Mouse (Mus musculus): Measurements from ENCODE around the gene Clec3a. TPM values are rescaled to one million over a fixed set of nuclear protein-coding genes. Genes with fewer than 3 reads are reported as not detected.

Gene Clec3a
- polyA plus RNA-seq, 1 experiment from 2014 or later, result not detected

DNA sequence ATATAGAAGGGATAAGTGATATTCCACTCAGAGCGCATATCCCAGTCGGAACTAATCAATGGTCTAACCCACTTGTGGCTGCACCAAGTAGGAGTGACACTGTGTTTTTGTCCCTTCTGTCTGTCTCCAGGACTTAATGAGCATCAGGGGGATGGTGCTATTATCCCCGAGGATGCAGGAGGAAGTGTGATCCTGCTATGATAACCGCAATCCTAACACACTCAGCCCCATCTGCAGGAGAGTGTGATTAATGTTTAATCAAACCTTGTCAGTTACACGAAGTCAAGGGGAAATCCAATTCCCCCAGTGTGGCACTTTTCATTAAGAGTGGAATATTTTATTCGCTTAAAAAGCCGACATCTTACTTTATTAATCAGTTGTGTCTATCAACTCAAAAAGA is 16.2 kb upstream of the Clec3a start:
- Histone ChIP-seq H3K9ac (ENCODE audit: low read depth, low read length) (no peak overlapping the region), H3K27me3 (ENCODE audit: control insufficient read depth, insufficient read depth, low read length) (no peaks in the 10 kb centered on the region), H3K36me3 (ENCODE audit: control insufficient read depth, insufficient read depth, low read length) (no peaks in the 10 kb centered on the region), H3K4me3 (ENCODE audit: low read depth, low read length) (no peak overlapping the region), H3K27ac (ENCODE audit: low read depth, low read length) (no peak overlapping the region), H3K4me1 (ENCODE audit: control insufficient read depth, insufficient read depth, low read length) (no peaks in the 10 kb centered on the region), H3K4me2 (no peak overlapping the region), H3K9me3 (replicated peaks; ENCODE audit: control insufficient read depth, low read length) (no peaks in the 10 kb centered on the region)
- no peak for ATAC-seq (replicated peaks; ENCODE audit: insufficient number of reproducible peaks, low FRiP score, low TSS enrichment)
- 66% methylated on average over 7 of the region's 7 CpGs for WGBS (ENCODE audit: insufficient replicate concordance)

DNA sequence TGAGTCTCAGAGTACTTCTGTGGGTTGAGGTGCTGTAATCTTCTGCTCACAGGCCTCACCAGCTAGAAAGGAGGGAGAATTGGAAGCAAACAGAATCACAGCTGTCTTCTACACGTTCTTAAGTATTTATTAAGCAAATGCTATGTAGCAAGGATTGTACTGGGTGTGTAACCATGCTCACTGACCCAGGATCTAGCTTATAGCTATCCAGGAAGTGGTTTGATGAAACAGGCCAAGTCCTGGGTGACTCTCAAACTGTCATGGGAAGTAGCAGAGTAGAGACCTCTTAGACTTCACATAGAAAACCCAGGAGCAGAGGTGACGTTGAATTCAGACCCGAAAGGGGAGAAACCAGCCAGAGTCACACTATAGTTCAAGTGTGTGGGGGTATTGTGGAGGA is 6.5 kb upstream of the Clec3a start:
- no peaks in the 10 kb centered on the region for H3K4me1 ChIP-seq (ENCODE audit: control insufficient read depth, insufficient read depth, low read length)
- H3K9ac ChIP-seq (ENCODE audit: low read depth, low read length), result no peak overlapping the region
- H3K27me3 ChIP-seq (ENCODE audit: control insufficient read depth, insufficient read depth, low read length), result no peaks in the 10 kb centered on the region
- no peaks in the 10 kb centered on the region for H3K36me3 ChIP-seq (ENCODE audit: control insufficient read depth, insufficient read depth, low read length)
- H3K4me3 ChIP-seq (ENCODE audit: low read depth, low read length), result no peak overlapping the region
- H3K9me3 ChIP-seq (replicated peaks; ENCODE audit: control insufficient read depth, low read length), result no peaks in the 10 kb centered on the region
- no peak overlapping the region for H3K27ac ChIP-seq (ENCODE audit: low read depth, low read length)
- no peak overlapping the region for H3K4me2 ChIP-seq
- 76% methylated on average over 3 of the region's 3 CpGs for WGBS (ENCODE audit: insufficient replicate concordance)
- ATAC-seq (replicated peaks; ENCODE audit: insufficient number of reproducible peaks, low FRiP score, low TSS enrichment), result no peak

DNA sequence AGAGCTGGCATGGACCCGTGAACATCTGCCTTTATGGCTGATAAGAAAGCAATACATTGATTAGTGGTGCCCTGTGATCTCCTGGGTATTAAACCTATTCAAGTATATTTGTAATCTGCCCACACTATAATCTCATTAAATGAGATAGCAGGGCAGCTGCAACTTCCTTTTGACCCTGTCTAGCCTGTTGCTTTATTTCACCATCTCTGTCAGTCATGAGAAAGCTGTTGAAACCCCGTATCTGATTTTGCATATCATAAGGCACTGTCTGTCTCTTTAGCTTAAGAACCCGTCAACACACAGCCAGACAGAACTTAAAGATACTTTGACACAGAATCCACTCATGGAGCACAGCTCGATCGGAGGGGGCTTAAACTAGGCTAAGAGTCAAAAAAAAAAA is 600 bp downstream of the Clec3a start:
- H3K27ac ChIP-seq (ENCODE audit: low read depth, low read length), result no peak overlapping the region
- no peak for ATAC-seq (replicated peaks; ENCODE audit: insufficient number of reproducible peaks, low FRiP score, low TSS enrichment)
- no peak overlapping the region for H3K4me2 ChIP-seq
- H3K27me3 ChIP-seq (ENCODE audit: control insufficient read depth, insufficient read depth, low read length), result no peaks in the 10 kb centered on the region
- no peak overlapping the region for H3K9ac ChIP-seq (ENCODE audit: low read depth, low read length)
- WGBS (ENCODE audit: insufficient replicate concordance), result 53% methylated on average over 5 of the region's 5 CpGs
- no peaks in the 10 kb centered on the region for H3K4me1 ChIP-seq (ENCODE audit: control insufficient read depth, insufficient read depth, low read length)
- H3K4me3 ChIP-seq (ENCODE audit: low read depth, low read length), result no peak overlapping the region
- no peaks in the 10 kb centered on the region for H3K9me3 ChIP-seq (replicated peaks; ENCODE audit: control insufficient read depth, low read length)
- no peaks in the 10 kb centered on the region for H3K36me3 ChIP-seq (ENCODE audit: control insufficient read depth, insufficient read depth, low read length)

DNA sequence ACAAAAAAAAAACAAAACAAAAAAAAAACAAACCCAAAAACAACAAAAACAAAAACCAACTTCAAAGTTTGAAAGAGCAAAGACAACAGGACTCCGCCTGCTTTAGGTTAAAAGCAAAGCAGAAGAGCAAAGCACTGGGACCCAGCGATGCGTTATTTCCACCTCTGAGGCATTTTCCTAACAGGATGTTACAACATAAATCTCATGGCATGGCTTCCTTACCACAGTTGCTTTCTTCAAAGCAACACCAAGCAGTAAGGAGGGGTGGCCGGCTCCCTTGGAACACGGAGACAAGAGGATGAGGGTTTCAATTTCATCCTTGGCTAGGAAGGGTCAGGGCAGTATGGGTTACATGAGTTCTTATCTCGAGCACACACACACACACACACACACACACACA is 1.0 kb downstream of the Clec3a start:
- H3K27me3 ChIP-seq (ENCODE audit: control insufficient read depth, insufficient read depth, low read length), result no peaks in the 10 kb centered on the region
- ATAC-seq (replicated peaks; ENCODE audit: insufficient number of reproducible peaks, low FRiP score, low TSS enrichment), result no peak
- no peaks in the 10 kb centered on the region for H3K9me3 ChIP-seq (replicated peaks; ENCODE audit: control insufficient read depth, low read length)
- no peak overlapping the region for H3K4me2 ChIP-seq
- 73% methylated on average over 6 of the region's 6 CpGs for whole genome bisulfite sequencing (ENCODE audit: insufficient replicate concordance)
- no peak overlapping the region for H3K9ac ChIP-seq (ENCODE audit: low read depth, low read length)
- H3K4me3 ChIP-seq (ENCODE audit: low read depth, low read length), result no peak overlapping the region
- no peaks in the 10 kb centered on the region for H3K4me1 ChIP-seq (ENCODE audit: control insufficient read depth, insufficient read depth, low read length)
- no peak overlapping the region for H3K27ac ChIP-seq (ENCODE audit: low read depth, low read length)
- H3K36me3 ChIP-seq (ENCODE audit: control insufficient read depth, insufficient read depth, low read length), result no peaks in the 10 kb centered on the region

DNA sequence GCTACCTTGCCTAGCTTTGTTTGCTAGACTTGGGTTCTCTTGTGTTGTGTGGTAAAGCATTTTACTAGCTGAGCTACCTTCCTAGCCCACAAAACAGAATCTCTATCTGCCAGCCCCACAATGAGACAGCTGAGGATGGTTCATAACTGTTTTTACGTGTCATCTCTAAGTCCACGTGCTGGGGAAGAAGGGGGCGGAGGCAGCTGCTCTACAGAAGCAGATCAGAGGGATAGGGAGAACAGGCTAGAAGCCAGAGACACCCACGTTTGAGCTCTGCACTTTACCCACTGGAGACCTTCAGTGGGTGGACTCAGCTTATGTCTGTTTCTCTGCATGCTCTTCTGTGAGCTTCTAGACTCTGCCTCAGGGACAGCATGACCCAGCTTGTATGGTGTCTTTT is 3.7 kb downstream of the Clec3a start:
- Histone ChIP-seq H3K27ac (ENCODE audit: low read depth, low read length) (no peak overlapping the region), H3K36me3 (ENCODE audit: control insufficient read depth, insufficient read depth, low read length) (no peaks in the 10 kb centered on the region), H3K4me2 (no peak overlapping the region), H3K9ac (ENCODE audit: low read depth, low read length) (no peak overlapping the region), H3K4me1 (ENCODE audit: control insufficient read depth, insufficient read depth, low read length) (no peaks in the 10 kb centered on the region), H3K4me3 (ENCODE audit: low read depth, low read length) (no peak overlapping the region), H3K27me3 (ENCODE audit: control insufficient read depth, insufficient read depth, low read length) (no peaks in the 10 kb centered on the region), H3K9me3 (replicated peaks; ENCODE audit: control insufficient read depth, low read length) (no peaks in the 10 kb centered on the region)
- 77% methylated on average over 4 of the region's 4 CpGs for WGBS (ENCODE audit: insufficient replicate concordance)
- no peak for ATAC-seq (replicated peaks; ENCODE audit: insufficient number of reproducible peaks, low FRiP score, low TSS enrichment)

DNA sequence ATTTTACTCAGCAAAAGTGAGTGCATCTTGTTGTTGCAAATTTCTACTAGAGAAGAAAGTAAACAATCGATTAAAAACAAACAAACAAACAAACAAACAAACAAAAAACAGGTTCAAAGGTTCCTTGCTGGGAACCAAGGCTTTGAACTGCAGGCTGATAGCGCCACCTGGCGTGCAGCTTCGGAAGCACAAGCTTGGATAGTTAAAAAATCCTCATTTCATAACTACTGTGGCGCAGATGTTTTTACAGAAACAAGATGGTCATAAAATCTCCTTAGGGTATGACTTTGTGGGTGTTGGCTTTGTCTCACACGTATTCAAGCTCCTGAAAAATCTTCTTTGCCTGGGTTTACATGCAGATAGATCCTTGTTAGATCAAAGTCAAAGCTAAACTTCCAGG is 20.4 kb downstream of the Clec3a start:
- Histone ChIP-seq H3K4me3 (ENCODE audit: low read depth, low read length) (no peak overlapping the region), H3K36me3 (ENCODE audit: control insufficient read depth, insufficient read depth, low read length) (no peaks in the 10 kb centered on the region), H3K27me3 (ENCODE audit: control insufficient read depth, insufficient read depth, low read length) (no peaks in the 10 kb centered on the region), H3K9ac (ENCODE audit: low read depth, low read length) (no peak overlapping the region), H3K4me1 (ENCODE audit: control insufficient read depth, insufficient read depth, low read length) (peaks cover 4% of the 10 kb centered on the region; the same call in 1 of the 2 replicates), H3K9me3 (replicated peaks; ENCODE audit: control insufficient read depth, low read length) (no peaks in the 10 kb centered on the region), H3K27ac (ENCODE audit: low read depth, low read length) (no peak overlapping the region), H3K4me2 (no peak overlapping the region)
- WGBS (ENCODE audit: insufficient replicate concordance), result 10% methylated on average over 6 of the region's 6 CpGs
- no peak for ATAC-seq (replicated peaks; ENCODE audit: insufficient number of reproducible peaks, low FRiP score, low TSS enrichment)

DNA sequence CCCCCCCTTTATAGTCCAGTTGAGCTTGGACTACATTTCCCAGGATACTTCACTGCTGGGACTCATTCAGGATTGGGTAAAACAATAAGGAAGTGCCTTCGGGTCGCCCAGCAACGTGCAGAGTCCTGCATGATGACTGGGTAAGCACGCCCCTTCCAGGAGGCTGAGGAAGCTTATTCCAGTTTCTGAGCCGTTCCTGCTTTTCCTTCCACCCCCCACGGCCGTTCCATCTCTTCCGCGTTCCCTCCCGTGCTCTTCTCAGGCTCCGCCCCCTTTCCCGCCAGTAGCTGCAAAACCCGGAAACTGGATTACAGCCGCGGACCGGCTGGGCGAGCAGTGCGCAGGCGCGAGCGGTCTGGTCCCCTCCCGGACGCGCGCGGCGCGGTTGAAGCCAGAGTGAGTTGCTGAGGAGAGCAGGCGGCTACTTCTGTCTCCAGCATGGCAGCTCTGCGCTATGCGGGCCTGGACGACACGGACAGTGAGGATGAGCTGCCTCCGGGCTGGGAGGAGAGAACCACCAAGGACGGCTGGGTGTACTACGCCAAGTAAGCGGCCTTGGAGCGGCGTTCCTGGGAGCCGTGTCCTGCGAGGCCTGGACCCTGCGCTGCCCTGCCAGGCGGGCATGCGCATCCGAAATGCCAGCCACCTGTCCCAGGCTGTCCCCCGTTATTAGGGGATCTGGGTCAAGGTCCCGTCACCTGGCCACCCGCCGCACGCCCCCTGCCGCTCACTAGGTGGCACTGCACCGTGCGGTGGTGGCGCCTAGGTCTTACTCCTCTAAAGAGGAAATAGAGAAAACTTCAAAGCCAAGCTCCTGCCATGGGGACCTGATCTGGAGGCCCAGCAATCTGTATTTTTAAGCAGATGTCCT is 21.7 kb downstream of the Clec3a start, which contains the start of gene Wwox:
Gene Wwox, plus strand, starts transcription at position 322 of the 871 bp plus-strand sequence.
- H3K4me1 ChIP-seq (ENCODE audit: control insufficient read depth, insufficient read depth, low read length), result peaks cover 4% of the 10 kb centered on the region; the same call in 1 of the 2 replicates
- peak within 1 kb of the TSS; percentile 68 for H3K27ac ChIP-seq (ENCODE audit: low read depth, low read length)
- H3K4me3 ChIP-seq (ENCODE audit: low read depth, low read length), result peak within 1 kb of the TSS; percentile 78
- peak within 1 kb of the TSS; percentile 81 for H3K9ac ChIP-seq (ENCODE audit: low read depth, low read length)
- no peaks in the 10 kb centered on the region for H3K36me3 ChIP-seq (ENCODE audit: control insufficient read depth, insufficient read depth, low read length)
- ATAC-seq (replicated peaks; ENCODE audit: insufficient number of reproducible peaks, low FRiP score, low TSS enrichment), result peak; percentile 93
- H3K4me2 ChIP-seq, result peak within 1 kb of the TSS; percentile 94
- no peaks in the 10 kb centered on the region for H3K9me3 ChIP-seq (replicated peaks; ENCODE audit: control insufficient read depth, low read length)
- WGBS (ENCODE audit: insufficient replicate concordance), result under 1% methylated on average over 54 of the region's 54 CpGs
- H3K27me3 ChIP-seq (ENCODE audit: control insufficient read depth, insufficient read depth, low read length), result no peaks in the 10 kb centered on the region

DNA sequence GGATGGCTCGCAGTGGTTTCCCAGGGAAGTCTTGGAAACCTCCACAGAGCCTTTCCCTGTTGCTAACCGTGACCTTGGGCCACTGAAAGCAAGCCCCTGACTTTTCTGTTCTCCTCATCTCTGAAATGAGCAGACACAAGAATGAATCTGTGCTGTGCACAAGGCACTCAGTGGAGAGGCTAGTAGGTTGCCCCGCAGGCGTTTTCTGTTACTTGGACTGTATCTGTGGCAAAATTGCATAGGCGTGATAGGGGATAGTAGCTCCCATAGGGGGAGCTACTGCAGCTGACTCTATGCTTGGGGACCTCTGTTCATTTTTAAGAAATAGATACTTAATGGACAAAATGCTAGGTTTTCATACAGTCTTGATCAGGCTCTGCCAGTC is 22.3 kb downstream of the Clec3a start:
- 15% methylated on average over 5 of the region's 5 CpGs for WGBS (ENCODE audit: insufficient replicate concordance)
- Histone ChIP-seq H3K36me3 (ENCODE audit: control insufficient read depth, insufficient read depth, low read length) (no peaks in the 10 kb centered on the region), H3K4me2 (peak overlapping the region; percentile 94), H3K27me3 (ENCODE audit: control insufficient read depth, insufficient read depth, low read length) (no peaks in the 10 kb centered on the region), H3K9ac (ENCODE audit: low read depth, low read length) (peak overlapping the region; percentile 81), H3K4me3 (ENCODE audit: low read depth, low read length) (peak overlapping the region; percentile 78), H3K27ac (ENCODE audit: low read depth, low read length) (no peak overlapping the region), H3K9me3 (replicated peaks; ENCODE audit: control insufficient read depth, low read length) (no peaks in the 10 kb centered on the region), H3K4me1 (ENCODE audit: control insufficient read depth, insufficient read depth, low read length) (peaks cover 4% of the 10 kb centered on the region; the same call in 1 of the 2 replicates)
- no peak for ATAC-seq (replicated peaks; ENCODE audit: insufficient number of reproducible peaks, low FRiP score, low TSS enrichment)

DNA sequence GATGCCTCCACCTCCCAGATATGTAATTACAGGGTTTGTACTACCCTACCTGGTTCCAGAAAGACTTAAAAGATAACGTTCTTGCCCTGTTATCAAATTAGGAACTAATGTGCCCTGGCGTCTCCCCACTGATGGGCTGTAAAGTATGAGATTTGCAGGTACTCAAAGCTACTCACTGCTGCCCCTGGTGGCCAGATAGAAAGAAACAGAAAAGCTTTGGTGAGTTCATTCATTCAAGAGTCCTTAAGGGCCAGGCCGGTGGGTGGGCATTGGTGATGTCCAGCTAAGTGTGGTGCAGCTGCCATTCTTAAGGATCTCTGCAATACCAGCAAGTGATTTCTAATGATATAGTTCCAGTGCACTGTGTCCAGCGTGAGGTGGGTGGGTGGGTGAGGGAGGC is 23.7 kb downstream of the Clec3a start:
- Histone ChIP-seq H3K4me2 (no peak overlapping the region), H3K4me1 (ENCODE audit: control insufficient read depth, insufficient read depth, low read length) (peaks cover 4% of the 10 kb centered on the region; the same call in 1 of the 2 replicates), H3K27me3 (ENCODE audit: control insufficient read depth, insufficient read depth, low read length) (no peaks in the 10 kb centered on the region), H3K9ac (ENCODE audit: low read depth, low read length) (no peak overlapping the region), H3K4me3 (ENCODE audit: low read depth, low read length) (no peak overlapping the region), H3K27ac (ENCODE audit: low read depth, low read length) (no peak overlapping the region), H3K9me3 (replicated peaks; ENCODE audit: control insufficient read depth, low read length) (no peaks in the 10 kb centered on the region), H3K36me3 (ENCODE audit: control insufficient read depth, insufficient read depth, low read length) (no peaks in the 10 kb centered on the region)
- no peak for ATAC-seq (replicated peaks; ENCODE audit: insufficient number of reproducible peaks, low FRiP score, low TSS enrichment)
- WGBS (ENCODE audit: insufficient replicate concordance), result 75% methylated on average over 4 of the region's 4 CpGs

Measured in heart, embryonic 11.5 days (tissue).